Mouse (Mus musculus) left cerebral cortex, postnatal 14 days (tissue): ENCODE data around the gene Cbl. TPM values are rescaled to one million over a fixed set of nuclear protein-coding genes. Genes with fewer than 3 reads are reported as not detected.
A peak's percentile ranks its signal among the peaks of the same experiment; 100 is the strongest.

Experiments
- DNase-seq, 2 experiments: peaks; one replicate each; pipeline ENCODE4 v3.0.0; 2021 to 2022; ENCODE audit warnings: low spot score in 2 of 2, mixed read lengths in 1 of 2
- intact Hi-C: fragments of 180-260 bp; cut with DNase I; formaldehyde crosslinking; loops from one replicate; pipeline ENCODE4 v1.15.1; 2025
- long read RNA-seq, 2 experiments: library from polyadenylated mRNA; stranded (forward); transcript quantifications; one replicate each; pipeline ENCODE4 v2.0.0; 2021
- total RNA-seq, 2 experiments: library from RNA; stranded (reverse); gene quantifications; 2 replicates each; pipeline ENCODE4 v1.2.3; 2021

Gene Cbl
- total RNA-seq, result 10 to 100 TPM; 44.9 to 48.9 TPM
- long read RNA-seq, experiment 1, full-length matches to known transcripts, result 1 of 1 reads
- long read RNA-seq, experiment 1, partial matches to known transcripts, result 0 of 1 reads
- long read RNA-seq, experiment 1, other reads (novel, unspliced or antisense), result 0 of 1 reads
- long read RNA-seq, experiment 2, partial matches to known transcripts, result 1 of 2 reads
- long read RNA-seq, experiment 2, other reads (novel, unspliced or antisense), result 1 of 2 reads

DNA sequence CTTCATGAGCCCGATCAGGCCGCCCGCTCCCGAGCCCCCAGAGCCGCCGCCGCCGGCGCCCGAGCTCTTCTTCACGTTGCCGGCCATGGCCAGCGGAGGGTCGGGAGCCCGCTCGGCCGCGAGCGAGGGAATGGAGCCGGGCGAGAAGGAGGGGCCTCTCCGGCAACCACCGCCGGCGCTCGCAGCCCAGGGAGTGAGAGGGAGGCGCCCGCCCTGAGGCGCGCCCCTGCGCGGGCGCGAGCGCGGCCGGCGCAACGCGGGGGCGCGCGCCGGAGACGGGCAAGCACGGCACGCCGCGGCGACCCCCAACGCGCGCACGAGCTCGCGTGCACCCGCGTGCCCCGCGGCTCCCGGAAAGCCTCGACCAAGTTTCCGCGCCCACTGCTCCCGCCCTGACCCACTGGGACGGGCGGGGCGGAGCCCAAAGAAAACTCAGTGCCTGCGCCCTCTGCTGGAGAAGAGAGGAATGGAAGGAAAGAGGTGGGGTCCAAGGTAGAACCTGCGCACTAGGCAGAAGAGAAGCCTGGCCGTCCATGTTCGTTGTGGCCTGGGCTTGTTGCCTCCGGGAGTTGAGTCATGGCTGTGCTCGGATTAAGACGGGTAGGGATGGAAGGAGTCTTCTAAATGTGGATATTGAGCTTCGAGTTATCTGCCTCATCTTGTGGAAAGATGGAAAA lies at the start of gene Cbl:
Gene Cbl (minus strand): TSS at position 248 of the 677 bp plus-strand sequence.
- intact Hi-C loops, result loop anchor here (10.0 kb wide), 3 partner anchors 49 to 249 kb away; no protein-coding TSS in a partner anchor
- DNase-seq, result peak; percentile 99 to 100

DNA sequence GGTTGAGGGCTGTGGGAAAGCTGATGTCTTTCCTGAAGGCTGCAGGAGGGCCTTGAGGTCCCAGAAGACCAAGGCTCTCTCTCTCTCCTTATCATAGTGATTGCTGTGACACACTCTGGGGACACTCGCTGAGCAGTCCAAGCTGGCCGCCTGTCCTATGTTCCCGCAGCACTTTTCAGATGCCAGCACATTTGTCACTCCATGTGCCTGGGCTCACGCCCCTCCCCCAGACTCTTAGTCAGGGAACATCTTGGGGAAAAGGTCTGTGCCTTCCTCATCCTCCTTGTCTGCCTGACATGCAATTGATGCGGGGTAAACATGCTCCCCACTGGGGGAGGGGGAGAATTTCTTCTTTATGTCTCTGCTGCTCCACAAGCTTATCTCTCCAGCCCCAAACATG lies 49.3 kb upstream of the Cbl start:
- intact Hi-C loops, result no loop called here
- DNase-seq, result no peak

DNA sequence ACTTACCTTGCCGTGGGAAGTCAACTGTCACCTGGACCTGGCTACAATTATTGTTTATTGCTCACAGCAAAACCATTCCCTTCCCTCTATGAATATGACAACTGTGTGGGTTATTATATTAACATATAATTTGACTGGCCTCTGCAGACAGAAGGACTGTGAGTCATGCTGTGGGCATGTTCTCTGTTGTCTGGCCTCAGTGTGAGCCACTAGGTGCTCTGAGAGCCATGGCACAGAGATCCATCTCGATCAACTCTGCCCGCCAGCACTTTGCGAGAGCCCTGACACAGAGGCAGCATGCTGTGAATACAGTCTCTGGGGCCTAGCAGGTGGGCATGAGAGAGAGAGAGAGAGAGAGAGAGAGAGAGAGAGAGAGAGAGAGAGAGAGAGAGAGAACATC lies 36.1 kb upstream of the Cbl start:
- DNase-seq, result no peak
- intact Hi-C loops, result loop anchor here (2.0 kb wide), 1 partner anchor 31 kb away; no protein-coding TSS in a partner anchor

DNA sequence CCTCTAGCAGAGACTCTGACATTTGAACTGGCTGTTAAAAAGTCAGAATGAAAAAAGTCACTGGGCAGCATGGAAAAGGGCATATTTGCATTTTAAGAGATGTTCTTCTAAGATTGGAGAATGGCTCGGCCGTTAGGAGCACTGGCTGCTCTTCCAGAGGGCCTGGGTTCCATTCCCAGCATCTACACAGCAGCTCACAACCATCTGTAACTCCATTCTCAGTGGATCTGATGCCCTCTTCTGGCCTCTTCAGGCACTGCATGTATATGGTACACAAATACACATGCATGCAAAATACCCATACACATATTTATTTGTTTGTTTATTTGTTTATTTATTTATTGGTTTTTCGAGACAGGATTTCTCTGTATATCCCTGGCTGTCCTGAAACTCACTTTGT lies 35.2 kb upstream of the Cbl start:
- no peak for DNase-seq
- intact Hi-C loops, result loop anchor here (2.0 kb wide), 1 partner anchor 30 kb away; no protein-coding TSS in a partner anchor

DNA sequence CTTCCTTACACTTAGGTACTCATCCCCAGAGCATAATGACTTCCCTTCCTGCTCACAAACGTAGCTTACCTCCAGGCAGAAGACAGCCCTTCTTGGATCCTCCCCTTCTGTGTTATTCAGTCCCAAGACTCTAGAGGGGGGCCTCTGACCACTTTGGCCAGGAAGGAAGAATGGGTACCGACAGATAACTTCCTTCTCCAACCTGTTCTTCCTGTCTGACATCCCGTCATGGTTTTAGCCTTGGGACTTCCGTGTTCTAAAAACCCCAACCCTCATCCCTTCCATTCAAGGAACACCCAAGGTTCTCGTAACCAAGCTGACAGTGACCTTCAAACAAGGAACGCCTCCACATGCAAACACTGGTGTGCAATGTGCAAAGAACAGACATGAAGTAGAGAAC lies 34.6 kb upstream of the Cbl start, which contains the start of gene Nlrx1:
Gene Nlrx1 (minus strand): TSS at position 168 of the 400 bp plus-strand sequence.
- no peak for DNase-seq
- intact Hi-C loops, result loop anchor here (2.0 kb wide), 1 partner anchor 30 kb away; no protein-coding TSS in a partner anchor

DNA sequence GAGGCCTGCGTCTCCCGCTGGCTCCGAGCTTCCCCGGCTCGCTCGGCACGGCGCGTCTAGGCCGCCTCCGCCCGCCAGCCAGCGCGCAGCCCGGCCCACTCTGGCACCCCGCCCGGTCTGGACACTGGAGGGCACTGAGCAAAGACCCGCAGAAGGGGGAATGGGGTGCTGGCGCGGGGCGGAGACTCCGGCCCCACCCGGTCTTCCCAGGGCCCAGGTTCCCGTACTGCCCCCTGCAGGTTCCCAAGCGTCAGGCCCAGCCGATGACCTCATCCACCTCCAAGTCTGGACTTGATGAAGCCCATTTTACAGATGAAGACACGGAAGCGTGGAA lies 34.1 kb upstream of the Cbl start:
- DNase-seq, result peak; percentile 76 to 80
- intact Hi-C loops, result loop anchor here (2.0 kb wide), 1 partner anchor 29 kb away; no protein-coding TSS in a partner anchor

DNA sequence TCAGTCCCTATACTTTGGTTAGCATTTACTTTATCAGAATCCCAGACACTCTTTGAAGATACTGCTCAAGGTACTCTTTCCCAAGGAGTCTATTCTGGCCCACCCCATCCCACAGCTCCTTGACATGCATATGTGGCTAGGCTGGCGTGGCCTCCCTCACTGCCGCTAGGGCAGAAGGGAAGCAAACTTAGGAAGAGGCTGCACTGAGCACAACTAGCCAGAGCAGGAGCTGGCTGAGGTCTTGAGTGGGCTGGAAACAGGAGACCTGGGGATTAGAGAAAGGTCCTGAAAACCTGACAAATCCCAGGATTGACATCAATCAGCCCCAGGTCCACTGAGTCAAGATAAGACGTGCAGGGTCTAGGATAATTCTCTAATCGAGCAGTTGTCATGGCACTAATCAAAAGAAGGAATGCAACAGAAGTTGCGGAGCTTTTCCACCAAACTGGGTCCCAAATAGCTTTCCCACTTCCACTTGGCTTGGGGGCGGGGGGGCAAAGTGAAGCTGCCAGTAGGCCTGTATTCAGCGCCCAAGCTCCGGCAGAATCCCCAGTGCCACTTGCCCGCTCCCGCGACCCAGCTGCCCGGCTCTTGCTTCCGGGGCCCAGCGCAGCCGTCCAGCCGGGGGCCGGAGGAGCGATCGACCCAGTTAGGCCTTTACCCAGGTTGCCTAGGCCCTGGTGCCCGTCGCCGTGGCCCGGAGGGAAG lies 33.6 kb upstream of the Cbl start:
- DNase-seq, result no peak
- intact Hi-C loops, result loop anchor here (2.0 kb wide), 1 partner anchor 29 kb away; no protein-coding TSS in a partner anchor

DNA sequence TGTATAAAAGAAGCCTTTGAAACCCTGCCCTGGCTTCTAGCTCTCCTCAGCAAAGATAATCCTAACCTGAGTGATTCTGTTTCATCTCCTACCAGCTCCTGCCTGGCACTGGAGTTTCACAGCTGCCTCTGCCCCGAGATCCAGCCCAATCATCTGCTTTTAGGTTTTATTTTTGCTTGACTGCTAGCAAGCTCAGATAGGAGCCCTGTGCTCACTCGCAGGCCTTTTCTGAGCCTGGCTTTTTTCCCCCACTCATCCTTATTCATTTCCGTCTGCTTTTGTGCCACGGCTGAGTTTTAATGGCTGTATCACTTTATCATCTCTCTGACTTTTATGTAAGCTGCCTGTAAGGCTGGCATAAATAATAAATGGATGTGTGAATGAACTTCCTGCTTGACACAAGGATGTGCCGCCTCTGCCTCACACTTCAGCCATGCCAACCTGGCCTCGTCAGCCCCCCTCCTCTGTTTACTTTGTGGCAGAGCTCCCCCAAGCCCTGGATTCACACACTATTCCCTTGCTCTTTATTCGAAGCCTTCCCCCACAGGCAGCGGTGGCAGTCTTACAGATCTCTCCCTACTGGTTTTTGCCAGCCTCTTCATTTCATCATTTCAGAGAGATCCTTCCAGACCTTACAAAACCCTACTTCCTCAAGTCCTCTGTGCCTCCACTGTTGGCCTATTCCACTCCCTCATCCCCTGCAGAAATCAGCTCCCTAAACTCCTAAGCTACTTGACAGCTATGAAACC lies 32.8 kb upstream of the Cbl start:
- intact Hi-C loops, result no loop called here
- peak; percentile 38 to 74 for DNase-seq

DNA sequence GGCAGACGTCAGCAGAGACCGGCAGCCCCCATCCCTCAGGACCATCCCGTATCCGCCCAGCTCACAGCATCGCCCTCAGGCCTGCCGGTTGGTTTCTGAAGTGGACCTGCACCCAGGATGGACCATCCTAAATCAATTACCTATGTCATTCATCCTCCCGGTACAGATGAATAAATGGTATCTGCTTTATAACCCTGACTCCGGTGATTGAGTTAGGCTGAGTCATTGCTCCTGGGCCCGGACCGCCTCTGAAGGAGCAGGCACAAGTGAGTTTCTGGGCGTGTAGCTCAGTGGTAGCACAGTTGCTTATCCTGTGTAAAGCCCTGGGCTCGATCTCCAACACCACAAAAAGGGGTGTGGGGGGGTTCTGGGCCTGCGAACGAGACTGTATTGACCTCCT lies 27.5 kb upstream of the Cbl start:
- DNase-seq, result no peak
- intact Hi-C loops, result no loop called here

DNA sequence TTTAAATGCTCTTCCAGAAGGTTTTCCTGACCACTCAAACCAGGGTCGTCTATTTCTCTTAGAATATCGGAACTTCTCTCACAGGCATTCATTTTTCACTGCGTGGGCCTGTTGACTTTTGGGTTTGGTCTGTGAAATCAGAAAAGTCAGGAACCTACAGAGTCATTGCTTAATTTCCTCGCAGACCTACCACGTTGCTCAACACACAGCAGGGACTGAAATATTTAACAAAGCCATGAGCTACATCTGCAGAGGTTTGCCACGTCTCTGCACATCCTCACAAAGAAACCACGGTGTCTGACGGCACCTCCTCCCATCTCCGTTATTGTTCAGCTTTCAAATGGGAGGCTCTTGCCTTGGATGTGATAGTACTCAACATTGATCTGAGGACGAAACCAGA lies 25.2 kb upstream of the Cbl start:
- intact Hi-C loops, result no loop called here
- no peak for DNase-seq

DNA sequence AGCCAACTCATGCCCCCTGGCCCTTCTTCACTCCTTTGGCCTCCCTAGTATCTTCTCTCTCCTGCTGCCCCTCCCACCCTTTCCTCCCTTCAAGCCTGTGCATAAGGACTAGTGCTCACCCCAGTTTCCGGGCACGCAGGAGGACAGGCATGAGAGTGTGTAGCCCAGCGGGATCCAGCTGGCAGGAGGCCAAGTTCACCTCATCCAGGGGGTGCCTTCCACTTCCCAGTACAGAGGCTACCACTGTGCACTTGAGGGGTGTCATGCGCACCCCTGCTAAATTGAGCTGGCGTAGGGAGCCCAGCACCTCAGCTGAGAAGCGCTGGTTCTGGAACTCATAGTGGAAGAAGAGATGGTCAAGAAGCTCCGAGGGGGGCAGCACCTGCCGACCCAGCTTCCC lies 22.4 kb upstream of the Cbl start:
- intact Hi-C loops, result no loop called here

DNA sequence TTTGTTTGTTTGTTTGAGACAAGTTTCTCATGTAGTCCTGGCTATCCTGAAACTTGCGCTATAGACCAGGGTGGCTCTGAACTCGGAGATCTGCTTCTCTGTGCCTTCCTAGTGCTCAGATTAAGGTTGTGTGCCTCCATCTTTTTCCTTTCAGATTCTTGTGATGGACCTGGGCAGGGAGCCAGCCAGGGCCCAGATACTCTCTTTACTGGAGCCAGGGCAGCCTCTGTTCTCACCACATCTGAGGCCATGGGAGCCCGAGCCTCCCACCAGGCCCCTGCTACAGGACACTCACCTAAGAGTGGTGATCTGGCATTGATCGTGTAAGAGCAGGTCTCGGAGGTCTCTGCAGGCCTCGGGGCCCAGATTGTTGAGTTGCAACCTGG lies 21.3 kb upstream of the Cbl start:
- intact Hi-C loops, result no loop called here
- DNase-seq, result no peak

More for the DNA sequence above, 22.4 kb upstream of the Cbl start:
- no peak for DNase-seq

DNA sequence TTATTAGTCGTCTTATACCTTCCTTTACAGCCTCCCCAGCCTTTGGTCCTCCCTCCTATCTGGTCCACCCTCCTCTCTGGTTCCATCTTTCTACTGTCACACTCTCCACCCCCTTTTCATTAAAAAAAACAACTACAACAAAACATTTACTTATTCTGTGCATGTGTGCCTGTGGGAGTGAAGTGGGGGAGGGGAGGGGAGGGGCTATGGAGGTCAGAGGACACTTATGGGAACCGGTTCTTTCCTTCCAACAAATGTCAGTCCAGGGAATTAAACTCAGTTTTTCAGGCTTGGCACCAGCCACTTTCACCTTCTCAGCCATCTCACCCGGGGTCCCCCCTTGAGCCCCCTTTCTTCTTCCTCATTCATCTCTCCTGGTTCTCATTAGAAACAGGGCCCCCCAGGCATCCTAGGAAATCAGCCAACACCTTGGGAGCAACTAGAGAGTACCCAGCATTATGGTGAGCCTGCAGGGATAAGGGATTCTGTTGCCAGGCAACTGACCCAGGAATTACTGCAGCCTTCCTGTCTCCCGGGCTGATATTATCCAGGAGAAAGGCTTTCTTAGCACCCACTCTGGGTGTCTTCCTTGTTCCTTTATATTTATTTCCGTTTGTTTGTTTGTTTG lies 20.8 kb upstream of the Cbl start:
- intact Hi-C loops, result no loop called here
- no peak for DNase-seq

DNA sequence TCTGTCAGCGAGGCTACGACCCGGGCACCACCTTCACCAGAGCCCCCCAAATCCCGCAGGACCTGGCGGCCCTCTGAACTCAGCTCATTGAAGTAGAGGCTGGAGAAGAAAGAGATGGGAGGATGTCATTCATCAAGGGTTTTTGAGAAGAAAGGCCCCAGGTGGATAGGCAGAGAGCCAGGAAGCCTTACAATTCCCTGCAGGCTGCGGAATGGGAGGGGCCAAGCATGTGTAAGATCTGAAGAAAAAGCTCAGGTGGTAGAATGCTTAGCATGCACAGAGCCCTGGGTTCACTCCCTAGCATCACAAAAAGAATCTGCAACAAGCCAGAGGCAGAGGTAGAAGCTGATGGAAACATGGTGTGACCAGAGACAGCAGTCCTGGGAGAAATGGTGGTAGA lies 19.6 kb upstream of the Cbl start:
- intact Hi-C loops, result no loop called here
- DNase-seq, result no peak

DNA sequence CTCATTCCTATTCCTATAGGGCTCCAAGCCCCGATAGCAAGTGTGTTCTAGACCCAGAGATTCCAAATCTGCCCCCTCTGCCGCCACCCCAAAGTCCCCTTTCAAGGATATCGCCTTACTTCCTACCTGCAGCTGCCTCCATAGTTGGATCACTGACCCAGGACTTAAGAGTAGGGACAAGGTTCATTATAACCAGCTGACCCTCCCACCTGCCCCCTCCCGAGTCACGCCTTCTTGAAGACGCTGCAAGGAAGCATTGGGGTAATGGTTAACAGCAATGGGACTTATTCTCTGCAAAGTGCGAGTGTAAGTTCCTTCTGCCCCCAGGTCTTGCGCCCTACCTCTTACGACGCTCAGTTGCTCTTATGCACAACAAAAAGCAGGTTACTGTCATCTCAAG lies 17.5 kb upstream of the Cbl start, which contains the start of gene Pdzd3:
Gene Pdzd3 (minus strand): TSS at position 158 of the 400 bp plus-strand sequence.
- intact Hi-C loops, result no loop called here
- DNase-seq, result no peak

DNA sequence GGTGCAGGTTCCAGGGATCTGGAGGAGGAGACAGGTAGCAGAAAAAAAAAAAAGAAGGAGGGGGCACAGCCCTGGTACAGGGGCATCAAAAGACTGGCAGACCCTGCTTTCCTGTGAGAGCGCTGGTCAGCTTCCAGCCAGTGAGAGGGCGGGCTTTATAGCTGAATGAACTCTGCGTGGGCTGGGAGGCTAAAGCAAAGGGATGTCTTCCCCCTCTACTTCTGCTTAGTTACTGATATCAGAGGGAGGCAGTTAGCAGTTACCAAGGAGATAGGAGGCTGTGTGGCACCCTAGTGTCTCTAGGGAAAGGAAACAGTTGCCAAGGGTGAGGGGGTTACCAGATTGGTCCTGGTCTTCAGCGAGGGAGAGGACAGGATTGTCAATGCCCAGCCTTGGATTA lies 16.6 kb upstream of the Cbl start:
- DNase-seq, result no peak

DNA sequence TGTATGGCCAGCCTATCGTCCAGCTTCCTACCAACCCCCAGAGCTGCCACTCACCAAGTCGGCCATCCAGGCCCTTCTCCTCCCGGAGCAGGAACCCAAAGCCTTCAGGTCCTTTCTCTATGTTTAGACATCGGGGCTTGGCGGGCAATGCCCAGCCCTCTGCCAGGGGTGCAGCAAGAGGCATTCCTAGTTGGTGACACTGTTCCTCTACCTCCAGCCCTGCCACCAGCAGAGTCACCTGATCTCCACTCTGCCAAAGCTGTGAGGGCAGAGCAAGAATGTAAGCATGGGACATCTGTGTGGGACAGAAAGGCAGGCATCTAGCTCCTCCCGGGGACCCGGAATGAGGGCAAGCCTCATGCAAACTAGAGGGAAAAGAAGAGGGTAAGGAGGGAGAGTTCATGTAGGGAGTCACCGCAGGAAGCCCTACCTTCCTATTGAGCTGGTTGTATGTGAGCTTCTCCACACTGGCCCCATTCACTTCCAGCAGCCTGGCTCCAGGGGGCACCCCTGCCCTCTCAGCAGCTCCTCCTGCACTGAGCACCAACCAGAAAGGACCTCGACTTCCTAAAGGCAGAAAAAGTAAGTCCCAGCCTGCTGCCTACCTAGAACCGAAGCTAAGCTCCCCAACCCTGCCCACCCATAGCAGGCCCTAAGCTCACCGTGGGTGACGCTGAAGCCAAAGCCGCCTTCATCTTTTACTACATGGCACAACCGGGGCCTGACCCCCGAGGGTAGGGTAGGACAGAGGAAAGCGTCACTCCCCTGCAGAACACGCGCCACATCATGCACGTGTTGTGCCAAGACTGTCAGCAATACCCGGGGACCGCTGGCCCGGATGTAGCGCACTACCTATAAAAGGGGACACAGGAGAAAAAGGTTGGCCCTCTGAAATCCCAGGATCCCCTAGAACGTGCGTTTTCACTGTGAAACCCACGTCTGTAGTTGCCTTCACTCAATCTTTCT lies 15.6 kb upstream of the Cbl start:
- intact Hi-C loops, result no loop called here
- DNase-seq, result peak; percentile 69 to 70

More for the DNA sequence above, 16.6 kb upstream of the Cbl start:
- intact Hi-C loops, result no loop called here

DNA sequence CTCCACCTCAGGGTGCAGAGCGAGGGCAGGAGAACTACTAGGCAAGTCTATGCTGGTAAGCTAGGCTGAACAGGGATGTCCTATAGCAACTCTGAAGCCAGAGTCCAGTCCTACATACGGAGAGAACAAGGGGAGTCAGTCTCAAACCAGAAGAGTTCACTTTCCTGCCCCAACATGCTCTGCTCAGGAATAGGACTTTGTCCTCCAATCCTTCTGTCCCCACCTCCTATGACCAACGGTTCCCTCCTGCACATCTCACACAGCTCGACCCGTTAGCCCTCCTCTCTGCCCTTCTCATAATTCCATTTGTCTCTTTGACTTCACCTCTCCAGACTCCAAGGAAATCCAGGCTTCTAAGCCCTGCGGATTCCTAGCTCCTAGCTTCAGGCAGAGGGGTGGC lies 14.1 kb upstream of the Cbl start:
- intact Hi-C loops, result no loop called here
- DNase-seq, result no peak
